Mouse (Mus musculus): ENCODE data around the gene Tmem43. TPM values are rescaled to one million over a fixed set of nuclear protein-coding genes. Genes with fewer than 3 reads are reported as not detected.
"Not testable (repeated sequence)": the region's sequence is repeated elsewhere in the genome, so short reads cannot be mapped to it uniquely, and the experiment has no call there.

The Tmem43 gene
- polyA plus RNA-seq, 1 experiment from 2014 or later: 72.0 TPM

- H3K4me3 ChIP-seq (ENCODE audit: low read depth, low read length): no peak overlapping the region
- peaks cover 3% of the 10 kb centered on the region; the same call in 1 of the 2 replicates for H3K36me3 ChIP-seq (ENCODE audit: control insufficient read depth, insufficient read depth, low read length)
- TF ChIP-seq EP300 (optimal IDR thresholded peaks at IDR 0.05): no peak
- TF ChIP-seq CTCF (IDR thresholded peaks at IDR 0.05; ENCODE audit: low read depth): no peak
- H3K4me2 ChIP-seq (replicated peaks; ENCODE audit: low read depth): no peak overlapping the region
- peaks cover 7% of the 10 kb centered on the region for H3K4me1 ChIP-seq (replicated peaks; ENCODE audit: control insufficient read depth, insufficient read depth)
- 84% methylated on average over 2 of the region's 2 CpGs for WGBS
- no peak overlapping the region for H3K27ac ChIP-seq (replicated peaks)
- DNase-seq (ENCODE audit: low spot score): no peak
- H3K9ac ChIP-seq (ENCODE audit: low read length): no peak overlapping the region
- no peak for ATAC-seq (ENCODE audit: low FRiP score, low TSS enrichment)
- H3K27me3 ChIP-seq (ENCODE audit: control insufficient read depth, insufficient read depth, low read length): no peaks in the 10 kb centered on the region
- H3K9me3 ChIP-seq (ENCODE audit: control insufficient read depth, low read length): no peaks in the 10 kb centered on the region
Observed at GRCm38 (mm10) chr6:91470712-91471111, 2.8 kb upstream of the Tmem43 start.

GRCm38 (mm10) chr6:91471427-91471826 lies 2.1 kb upstream of the Tmem43 start:
- H3K9me3 ChIP-seq (ENCODE audit: control insufficient read depth, low read length); ATAC-seq (ENCODE audit: low FRiP score, low TSS enrichment); H3K36me3 ChIP-seq (ENCODE audit: control insufficient read depth, insufficient read depth, low read length); DNase-seq (ENCODE audit: low spot score); H3K27me3 ChIP-seq (ENCODE audit: control insufficient read depth, insufficient read depth, low read length); H3K9ac ChIP-seq (ENCODE audit: low read length); H3K4me1 ChIP-seq (replicated peaks; ENCODE audit: control insufficient read depth, insufficient read depth); H3K4me2 ChIP-seq (replicated peaks; ENCODE audit: low read depth); H3K4me3 ChIP-seq (ENCODE audit: low read depth, low read length): not testable (repeated sequence)
- WGBS: 82% methylated on average over 3 of the region's 3 CpGs
- 0 out of 2 replicates have a peak overlapping the region, but pooled peaks have one; percentile 4 for H3K27ac ChIP-seq (replicated peaks)

GRCm38 (mm10) chr6:91472319-91472718 lies 1.2 kb upstream of the Tmem43 start:
- Histone ChIP-seq H3K4me3 (ENCODE audit: low read depth, low read length) (peak overlapping the region; percentile 76), H3K27ac (replicated peaks) (no peak overlapping the region; the same call in 1 of the 2 replicates), H3K4me1 (replicated peaks; ENCODE audit: control insufficient read depth, insufficient read depth) (peaks cover 7% of the 10 kb centered on the region), H3K9me3 (ENCODE audit: control insufficient read depth, low read length) (no peaks in the 10 kb centered on the region), H3K36me3 (ENCODE audit: control insufficient read depth, insufficient read depth, low read length) (no peaks in the 10 kb centered on the region; the same call in 1 of the 2 replicates), H3K9ac (ENCODE audit: low read length) (peak overlapping the region; percentile 75), H3K4me2 (replicated peaks; ENCODE audit: low read depth) (peak overlapping the region; percentile 77), H3K27me3 (ENCODE audit: control insufficient read depth, insufficient read depth, low read length) (no peaks in the 10 kb centered on the region)
- WGBS: 26% methylated on average over 6 of the region's 6 CpGs
- TF ChIP-seq EP300 (optimal IDR thresholded peaks at IDR 0.05) (no peak), CTCF (IDR thresholded peaks at IDR 0.05; ENCODE audit: low read depth) (no peak)
- DNase-seq (ENCODE audit: low spot score) (no peak), ATAC-seq (ENCODE audit: low FRiP score, low TSS enrichment) (no peak)

- Histone ChIP-seq H3K9me3 (ENCODE audit: control insufficient read depth, low read length) (no peaks in the 10 kb centered on the region), H3K4me2 (replicated peaks; ENCODE audit: low read depth) (peak overlapping the region; percentile 61), H3K27me3 (ENCODE audit: control insufficient read depth, insufficient read depth, low read length) (no peaks in the 10 kb centered on the region), H3K4me1 (replicated peaks; ENCODE audit: control insufficient read depth, insufficient read depth) (peaks cover 7% of the 10 kb centered on the region), H3K4me3 (ENCODE audit: low read depth, low read length) (peak overlapping the region; percentile 76), H3K9ac (ENCODE audit: low read length) (peak overlapping the region; percentile 76), H3K27ac (replicated peaks) (peak overlapping the region; percentile 84), H3K36me3 (ENCODE audit: control insufficient read depth, insufficient read depth, low read length) (peaks cover 10% of the 10 kb centered on the region)
- WGBS: under 1% methylated on average over 27 of the region's 27 CpGs
- DNase-seq (ENCODE audit: low spot score): no peak
- ATAC-seq (ENCODE audit: low FRiP score, low TSS enrichment): peak; percentile 18; the same call in 1 of the 2 replicates
- TF ChIP-seq EP300 (optimal IDR thresholded peaks at IDR 0.05) (no peak), CTCF (IDR thresholded peaks at IDR 0.05; ENCODE audit: low read depth) (no peak)
Observed at GRCm38 (mm10) chr6:91473805-91474440, 420 bp downstream of the Tmem43 start.

GRCm38 (mm10) chr6:91474441-91475190 lies 1.1 kb downstream of the Tmem43 start:
- no peaks in the 10 kb centered on the region for H3K27me3 ChIP-seq (ENCODE audit: control insufficient read depth, insufficient read depth, low read length)
- H3K36me3 ChIP-seq (ENCODE audit: control insufficient read depth, insufficient read depth, low read length): peaks cover 15% of the 10 kb centered on the region
- peak overlapping the region; percentile 76 for H3K9ac ChIP-seq (ENCODE audit: low read length)
- H3K4me3 ChIP-seq (ENCODE audit: low read depth, low read length): peak overlapping the region; percentile 76
- peaks cover 7% of the 10 kb centered on the region for H3K4me1 ChIP-seq (replicated peaks; ENCODE audit: control insufficient read depth, insufficient read depth)
- 40% methylated on average over 9 of the region's 9 CpGs for WGBS
- peak overlapping the region; percentile 84 for H3K27ac ChIP-seq (replicated peaks)
- TF ChIP-seq CTCF (IDR thresholded peaks at IDR 0.05; ENCODE audit: low read depth): no peak
- no peak for TF ChIP-seq EP300 (optimal IDR thresholded peaks at IDR 0.05)
- no peaks in the 10 kb centered on the region for H3K9me3 ChIP-seq (ENCODE audit: control insufficient read depth, low read length)
- peak overlapping the region; percentile 61 for H3K4me2 ChIP-seq (replicated peaks; ENCODE audit: low read depth)
- DNase-seq (ENCODE audit: low spot score): peak; percentile 75
- ATAC-seq (ENCODE audit: low FRiP score, low TSS enrichment): peak; percentile 59

- WGBS: 80% methylated on average over 2 of the region's 2 CpGs
- no peak for TF ChIP-seq EP300 (optimal IDR thresholded peaks at IDR 0.05)
- no peak for TF ChIP-seq CTCF (IDR thresholded peaks at IDR 0.05; ENCODE audit: low read depth)
- H3K4me2 ChIP-seq (replicated peaks; ENCODE audit: low read depth): no peak overlapping the region
- peaks cover 32% of the 10 kb centered on the region for H3K36me3 ChIP-seq (ENCODE audit: control insufficient read depth, insufficient read depth, low read length)
- H3K9me3 ChIP-seq (ENCODE audit: control insufficient read depth, low read length): no peaks in the 10 kb centered on the region
- peaks cover 7% of the 10 kb centered on the region for H3K4me1 ChIP-seq (replicated peaks; ENCODE audit: control insufficient read depth, insufficient read depth)
- no peak for DNase-seq (ENCODE audit: low spot score)
- H3K9ac ChIP-seq (ENCODE audit: low read length): no peak overlapping the region
- H3K4me3 ChIP-seq (ENCODE audit: low read depth, low read length): no peak overlapping the region
- H3K27ac ChIP-seq (replicated peaks): no peak overlapping the region
- H3K27me3 ChIP-seq (ENCODE audit: control insufficient read depth, insufficient read depth, low read length): no peaks in the 10 kb centered on the region
- no peak for ATAC-seq (ENCODE audit: low FRiP score, low TSS enrichment)
Observed at GRCm38 (mm10) chr6:91476541-91476940, 3.0 kb downstream of the Tmem43 start.

All from stomach, postnatal 0 days (tissue).